Mouse (Mus musculus) urinary bladder, adult 2 months (tissue): ENCODE results near the gene Col27a1. TPM values are rescaled to one million over a fixed set of nuclear protein-coding genes. Genes with fewer than 3 reads are reported as not detected.
"Not testable (repeated sequence)": the region's sequence is repeated elsewhere in the genome, so short reads cannot be mapped to it uniquely, and the experiment has no call there.

Experiments used
- DNase-seq: peaks from one replicate; pipeline ENCODE4 v3.0.0; 2022; ENCODE audit warnings: low spot score
- polyA plus RNA-seq: library from polyadenylated mRNA; depleted of rRNA; stranded (reverse); fragments of >200 nt; gene quantifications from 2 replicates; pipeline ENCODE4 v1.2.3, GENCODE M21; 2012

Col27a1 gene
- polyA plus RNA-seq, 1 experiment = 13.3 TPM

DNA sequence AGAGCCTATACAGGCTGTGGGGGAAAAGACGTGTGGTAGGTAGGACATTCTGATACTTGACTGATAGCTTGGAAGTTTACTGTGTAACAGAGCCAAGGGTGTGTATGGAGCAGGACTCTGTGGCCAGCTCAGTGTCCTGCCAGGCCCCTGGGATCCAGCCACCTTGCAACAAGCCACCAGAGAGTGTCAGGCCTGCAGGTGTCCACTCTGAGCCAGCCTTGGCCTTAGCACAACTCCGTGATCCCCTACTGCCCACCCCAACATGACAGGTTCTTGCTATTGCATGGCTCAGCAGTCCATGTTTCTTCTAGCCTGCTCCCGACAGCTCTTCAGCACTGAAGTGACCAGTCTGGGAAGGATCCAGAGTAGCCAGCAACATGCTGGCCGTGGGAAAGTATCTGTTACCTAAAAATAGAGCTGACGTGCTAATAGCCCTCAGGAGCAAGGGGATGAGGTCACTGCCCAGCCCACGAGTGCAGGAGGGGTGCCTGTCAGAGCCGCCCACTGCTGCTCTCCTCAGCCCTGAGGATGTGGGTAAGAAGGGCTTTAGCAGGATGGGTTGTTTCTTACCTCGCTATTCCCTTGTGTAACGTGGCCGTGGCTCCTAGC, 96.5 kb downstream of the Col27a1 start:
- no peak for DNase-seq

DNA sequence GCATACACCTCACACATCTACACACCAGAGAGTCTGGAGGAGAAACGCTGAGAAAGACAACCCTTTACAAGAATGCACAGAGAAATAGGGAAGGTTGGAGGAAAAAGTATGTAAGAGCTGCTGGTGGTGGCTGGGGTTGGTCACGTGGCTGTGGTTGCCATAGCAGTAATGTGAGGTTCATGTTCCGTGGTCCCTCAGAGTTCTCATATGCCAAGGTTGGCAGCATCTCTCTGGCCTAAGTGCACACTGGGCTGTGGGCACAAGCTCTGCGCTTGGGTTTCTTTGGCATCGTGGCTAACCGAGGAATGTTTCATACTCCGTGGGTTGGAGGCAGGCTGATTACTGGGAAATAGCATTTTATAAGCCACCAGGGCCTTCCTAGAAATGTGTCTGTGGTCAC, 97.6 kb downstream of the Col27a1 start:
- DNase-seq = no peak

DNA sequence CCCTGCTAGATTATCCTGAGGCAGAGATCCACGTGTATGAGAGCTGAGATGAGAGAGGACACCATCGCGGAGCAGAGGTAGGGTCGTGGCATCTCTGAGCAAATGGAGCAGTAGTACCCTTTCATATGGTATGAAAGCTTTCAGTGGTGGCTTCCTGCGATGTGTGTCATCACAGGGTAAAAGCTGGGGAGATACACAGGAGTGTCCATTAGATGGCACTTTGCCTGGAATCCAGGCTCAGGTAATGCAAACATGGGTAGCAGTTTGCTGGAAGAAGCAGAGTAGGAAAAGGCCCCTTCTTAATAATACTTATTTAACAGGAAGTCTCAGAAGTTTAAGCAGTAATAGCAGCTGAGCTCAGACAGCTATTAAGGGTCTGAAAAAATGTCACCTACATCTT, 100.3 kb downstream of the Col27a1 start:
- no peak for DNase-seq

DNA sequence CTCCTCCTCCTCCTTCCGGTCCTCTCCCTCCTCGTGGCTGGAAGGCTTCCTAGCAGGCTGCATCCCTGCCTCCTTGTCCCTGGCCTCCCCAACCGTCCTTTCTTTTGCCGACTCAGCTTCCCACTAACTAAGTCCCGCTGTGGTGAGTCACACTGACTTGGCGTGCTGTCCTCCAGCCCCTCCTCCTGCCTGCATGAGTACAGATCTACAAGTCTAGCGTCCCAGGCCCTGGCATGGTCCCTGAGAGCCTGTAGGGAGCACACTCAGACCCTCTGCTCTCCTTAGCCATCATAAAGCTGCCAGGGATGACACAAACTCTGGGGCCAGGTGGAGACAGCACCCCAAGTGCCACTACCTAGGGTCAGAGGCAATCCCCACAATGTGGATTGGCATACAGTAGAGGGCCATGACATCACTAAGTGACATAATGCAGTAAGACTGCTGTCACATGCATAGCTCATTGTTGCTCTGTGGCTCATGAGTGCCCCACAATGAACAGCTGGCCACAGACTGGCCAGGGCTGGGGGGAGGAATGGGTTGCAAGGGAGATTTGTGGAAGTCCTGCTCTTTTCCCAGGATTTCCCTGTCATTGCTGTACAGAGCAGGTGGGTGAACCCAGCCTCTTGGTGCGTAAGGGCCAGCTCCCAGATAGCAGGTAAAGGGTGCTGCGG, 102.4 kb downstream of the Col27a1 start:
- DNase-seq = no peak

DNA sequence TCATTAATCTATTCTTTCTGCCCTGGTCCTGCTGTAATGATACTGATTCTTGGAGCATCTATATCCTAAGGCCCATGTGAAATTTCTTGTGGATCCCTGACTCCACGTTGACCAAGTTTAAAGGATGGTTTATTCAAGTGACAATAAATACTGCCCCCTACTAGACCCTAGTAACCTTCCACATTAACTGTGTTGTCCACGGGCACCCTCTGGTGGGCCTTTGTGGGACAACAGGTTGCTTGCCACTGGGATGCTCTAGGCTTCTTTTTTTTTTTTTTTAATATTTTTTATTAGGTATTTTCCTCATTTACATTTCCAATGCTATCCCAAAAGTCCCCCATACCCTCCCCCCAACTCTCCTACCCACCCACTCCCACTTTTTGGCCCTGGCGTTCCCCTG, 105.8 kb downstream of the Col27a1 start:
- DNase-seq = not testable (repeated sequence)

DNA sequence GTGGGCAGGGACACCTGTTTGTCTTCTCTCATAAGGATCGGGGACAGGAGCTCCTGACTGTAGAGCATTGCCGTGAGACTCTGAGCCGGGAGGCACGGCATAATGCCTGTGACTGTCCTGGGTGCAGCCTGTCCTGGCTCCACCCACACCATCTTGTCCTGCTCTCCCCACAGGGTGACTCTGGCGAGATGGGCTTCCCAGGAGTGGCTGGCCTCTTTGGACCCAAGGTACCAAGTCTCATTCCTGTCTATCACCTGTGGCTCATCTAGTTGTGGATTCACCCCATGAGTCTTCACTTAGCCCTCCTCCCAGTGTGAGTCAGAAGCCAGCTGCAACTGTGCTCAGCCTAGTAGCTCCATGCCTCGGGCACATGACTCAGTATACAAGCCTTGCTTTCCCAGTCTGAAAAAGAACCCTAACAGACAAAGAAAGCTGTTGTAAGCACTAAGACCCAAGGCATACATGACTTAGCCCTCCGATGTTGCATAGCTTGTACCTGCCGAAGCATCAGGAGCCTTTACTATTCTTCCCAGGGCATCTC, 109.5 kb downstream of the Col27a1 start:
- DNase-seq = no peak

DNA sequence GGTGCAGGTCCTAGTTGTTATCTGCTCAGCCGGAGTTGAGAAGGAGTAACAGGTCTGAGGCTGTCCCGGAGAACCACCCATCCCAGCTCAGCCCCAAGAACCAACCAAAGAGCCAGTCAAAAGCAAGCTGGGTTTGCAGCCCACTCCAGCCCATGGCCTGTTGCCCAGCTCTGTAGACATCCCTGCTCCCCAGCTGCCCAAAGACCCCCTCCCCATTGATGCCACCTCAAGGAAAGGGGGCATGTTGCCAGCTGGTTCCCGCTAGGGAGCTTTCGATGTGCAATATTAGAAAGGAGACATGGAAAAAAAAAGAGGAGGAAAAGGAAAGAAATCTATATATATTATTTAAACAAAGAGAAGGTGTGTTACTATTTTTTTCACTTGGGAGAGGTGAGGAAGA, 119.6 kb downstream of the Col27a1 start:
- DNase-seq = no peak

DNA sequence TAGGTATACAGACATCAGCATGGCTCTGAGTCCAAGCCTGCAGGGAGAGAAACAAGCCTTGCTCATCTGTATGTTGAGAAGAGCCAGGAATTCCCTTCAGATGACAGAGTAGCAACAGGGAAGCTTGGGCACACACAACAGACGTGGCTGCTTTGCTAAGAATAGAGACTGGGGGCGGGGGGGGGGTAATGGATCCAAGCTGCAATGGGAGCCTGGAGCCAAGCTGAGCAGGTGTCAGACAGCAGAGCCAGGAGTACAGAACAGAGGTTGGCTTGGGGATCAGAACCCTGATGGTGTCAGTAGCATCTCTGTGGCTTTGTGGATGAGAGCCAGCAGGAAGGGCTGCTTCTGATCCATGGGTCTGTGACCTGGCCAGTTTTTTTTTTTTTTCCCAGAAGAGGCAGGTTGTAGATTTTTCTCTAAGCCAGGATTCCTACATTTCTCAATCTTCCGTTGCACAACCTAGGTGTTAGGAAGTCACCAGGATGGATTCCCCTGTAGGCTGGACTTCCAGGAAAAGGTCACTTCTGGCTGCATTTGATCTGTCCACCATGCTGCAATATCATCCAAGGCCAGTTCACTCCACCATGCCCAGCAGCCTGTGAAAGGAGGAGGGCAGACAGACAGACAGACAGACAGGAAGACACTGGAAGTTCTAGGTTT, 124.7 kb downstream of the Col27a1 start:
- no peak for DNase-seq

DNA sequence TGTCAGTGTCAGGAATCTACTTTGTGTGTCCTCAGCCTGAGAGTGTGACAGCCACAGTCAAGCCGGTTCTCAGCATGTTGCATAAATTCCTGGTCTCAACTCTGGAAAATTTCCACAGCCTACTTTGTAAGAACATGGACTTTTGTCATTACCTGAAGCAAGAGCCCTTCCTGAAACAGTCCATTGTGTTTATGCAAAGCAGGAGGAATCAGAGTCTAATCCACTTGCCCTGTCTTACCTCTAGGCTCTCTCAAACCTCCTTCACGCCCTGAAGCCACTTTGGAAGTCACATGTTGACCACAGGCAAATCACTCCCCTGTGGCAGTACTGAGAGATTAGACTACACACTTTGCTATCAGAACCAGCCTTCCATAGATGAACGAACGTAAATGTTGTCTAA, 128.7 kb downstream of the Col27a1 start:
- no peak for DNase-seq

DNA sequence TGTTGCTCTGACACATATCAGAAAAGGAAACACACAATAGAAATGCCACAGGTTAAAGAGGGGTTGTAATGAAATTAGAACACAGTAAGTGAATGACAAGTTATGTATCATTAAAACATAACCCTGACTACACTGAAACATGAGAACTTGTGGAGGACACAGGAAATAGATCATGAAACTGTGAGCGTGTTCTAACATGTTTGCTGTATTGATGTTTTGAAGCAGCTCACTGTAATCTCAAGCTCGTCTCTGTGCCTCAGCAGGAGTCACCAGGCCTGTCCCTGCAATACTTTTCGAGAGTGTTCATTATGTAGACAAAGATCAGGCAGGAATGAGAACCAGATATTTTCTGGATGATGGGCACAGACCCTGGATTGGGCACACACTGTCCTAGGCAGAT, 129.8 kb downstream of the Col27a1 start:
- DNase-seq = no peak

DNA sequence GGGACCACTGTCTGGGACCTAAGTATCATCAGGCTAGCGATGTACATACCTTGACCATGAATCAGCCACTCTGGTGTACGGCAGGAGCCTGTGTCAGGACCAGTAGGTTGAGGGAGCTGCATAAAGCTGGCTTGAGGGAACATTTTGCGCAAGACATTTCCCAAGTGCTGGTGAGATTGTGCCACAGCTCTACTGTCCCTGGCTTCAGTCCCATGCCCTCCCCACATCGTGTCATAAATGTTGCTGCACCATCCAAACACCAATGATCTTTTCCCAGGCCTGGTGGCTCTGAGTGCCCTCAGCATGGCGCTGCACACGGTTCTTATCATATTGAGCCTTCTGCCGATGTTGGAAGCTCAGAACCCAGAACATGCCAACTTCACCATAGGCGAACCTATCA, 130.5 kb downstream of the Col27a1 start, which contains the start of gene Orm1:
Orm1 (plus strand) TSS at position 266 of the 400 bp plus-strand sequence.
- DNase-seq = no peak

DNA sequence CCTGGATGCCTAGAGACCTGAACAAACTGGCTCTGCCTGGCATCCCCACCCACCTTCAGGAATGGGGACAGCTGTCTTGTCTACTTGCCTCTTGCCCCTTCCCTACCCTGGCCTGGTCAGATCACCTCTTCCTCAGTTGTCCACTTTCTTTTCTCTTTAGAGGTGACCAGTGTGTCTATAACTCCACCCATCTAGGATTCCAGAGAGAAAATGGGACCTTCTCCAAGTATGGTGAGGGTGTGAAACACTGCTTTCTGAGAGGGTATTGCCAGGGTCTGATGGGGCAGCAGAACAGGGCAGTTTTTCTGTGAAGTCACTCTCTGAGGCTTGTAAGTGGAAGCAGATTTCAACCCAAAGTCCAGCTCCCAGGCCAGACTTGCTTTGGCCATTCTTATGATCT, 131.5 kb downstream of the Col27a1 start:
- no peak for DNase-seq

DNA sequence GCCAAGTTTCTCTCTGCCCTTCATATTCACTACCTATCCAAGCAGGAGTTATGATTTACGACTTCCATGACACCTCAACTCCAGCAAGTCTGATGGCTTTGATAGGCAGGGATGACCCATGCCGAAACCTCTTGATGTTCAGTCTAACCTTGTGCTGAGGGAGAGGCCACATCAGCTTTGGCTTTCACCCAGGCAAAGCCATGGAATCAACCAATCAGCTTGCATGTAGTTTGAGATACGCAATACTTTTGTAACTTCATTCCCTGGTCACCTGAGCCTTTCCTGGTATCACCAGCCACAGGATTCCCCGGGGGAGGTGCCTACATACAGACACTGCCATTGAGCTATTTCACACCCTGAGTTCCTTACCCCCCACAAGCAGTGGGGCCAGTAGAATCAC, 132.9 kb downstream of the Col27a1 start:
- no peak for DNase-seq

DNA sequence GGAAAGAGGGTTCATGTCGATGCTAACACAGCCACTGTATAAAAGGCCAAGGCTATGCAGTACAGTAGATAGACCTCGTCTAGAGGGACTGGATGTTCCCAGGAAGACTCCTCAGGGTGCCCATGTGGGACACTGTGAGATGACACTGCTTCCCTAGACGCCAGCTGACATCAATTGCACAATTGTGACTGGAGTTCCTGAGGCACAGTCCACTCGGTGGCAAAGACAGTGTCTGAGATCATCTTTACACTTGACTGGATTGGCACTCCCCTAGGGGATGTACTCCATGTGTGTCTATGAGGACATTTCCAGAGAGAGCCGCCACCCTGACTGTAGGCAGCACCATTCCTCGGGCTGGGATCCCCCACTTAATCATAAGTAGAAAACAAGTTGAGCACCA, 134.7 kb downstream of the Col27a1 start:
- DNase-seq = no peak

DNA sequence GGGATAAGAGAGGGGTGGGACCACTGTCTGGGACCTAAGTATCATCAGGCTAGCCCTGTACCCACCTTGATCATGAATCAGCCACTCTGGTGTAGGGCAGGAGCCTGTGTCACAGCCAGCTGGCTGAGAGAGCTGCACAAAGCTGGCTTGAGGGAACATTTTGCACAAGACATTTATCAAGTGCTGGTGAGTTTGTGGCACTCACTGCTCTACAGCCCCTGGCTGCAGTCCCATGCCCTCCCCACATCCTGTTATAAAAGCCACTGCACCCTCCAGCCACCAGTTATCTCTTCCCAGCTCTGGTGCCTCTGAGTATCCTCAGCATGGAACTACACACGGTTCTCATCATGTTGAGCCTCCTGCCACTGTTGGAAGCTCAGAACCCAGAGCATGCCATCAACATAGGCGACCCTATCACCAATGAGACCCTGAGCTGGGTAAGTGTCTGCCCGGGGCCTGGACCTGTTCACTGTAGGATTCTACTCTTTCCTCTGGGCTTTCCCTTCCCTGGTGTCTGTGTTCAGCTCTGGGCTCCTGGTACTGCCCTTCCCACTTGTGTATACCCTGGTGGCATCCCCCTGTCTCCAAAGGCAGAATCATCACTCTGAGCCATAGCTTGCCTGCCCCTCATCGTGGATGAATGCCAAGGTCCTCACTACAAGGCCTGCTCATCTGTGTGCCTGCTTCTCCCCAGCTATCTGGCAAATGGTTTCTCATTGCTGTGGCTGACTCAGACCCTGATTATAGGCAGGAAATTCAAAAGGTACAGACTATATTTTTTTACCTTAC, 142.3 kb downstream of the Col27a1 start, which contains the start of gene Orm3:
Orm3 (plus strand) TSS at position 286 of the 789 bp plus-strand sequence.
- no peak for DNase-seq

DNA sequence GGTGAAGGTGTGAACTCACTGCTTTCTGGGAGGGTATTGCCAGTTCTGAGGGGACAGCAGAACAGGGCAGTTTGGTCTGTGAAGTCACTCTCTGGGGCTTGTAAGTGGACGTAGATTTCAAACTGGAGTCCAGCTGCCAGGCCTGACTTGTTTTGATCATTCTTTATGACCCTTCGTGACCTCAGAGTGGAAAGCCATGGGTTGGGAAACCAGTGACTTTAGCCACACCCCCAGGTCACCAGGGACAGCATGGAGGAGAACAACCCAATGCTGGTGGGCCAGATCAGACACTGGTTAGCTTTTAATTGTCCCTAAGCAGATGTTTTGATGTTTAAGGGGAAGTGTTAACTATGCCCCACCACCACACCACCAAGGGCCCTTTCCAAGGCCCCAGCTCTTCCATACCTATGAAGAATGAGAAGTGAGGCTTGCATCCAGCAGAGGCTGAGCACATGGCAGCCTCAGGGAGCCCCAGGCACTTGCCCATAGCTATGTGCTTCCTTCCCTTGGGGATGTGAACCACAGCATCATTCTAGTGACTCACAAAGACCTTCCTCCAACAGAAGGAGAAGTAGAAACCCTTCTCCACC, 143.3 kb downstream of the Col27a1 start:
- no peak for DNase-seq

DNA sequence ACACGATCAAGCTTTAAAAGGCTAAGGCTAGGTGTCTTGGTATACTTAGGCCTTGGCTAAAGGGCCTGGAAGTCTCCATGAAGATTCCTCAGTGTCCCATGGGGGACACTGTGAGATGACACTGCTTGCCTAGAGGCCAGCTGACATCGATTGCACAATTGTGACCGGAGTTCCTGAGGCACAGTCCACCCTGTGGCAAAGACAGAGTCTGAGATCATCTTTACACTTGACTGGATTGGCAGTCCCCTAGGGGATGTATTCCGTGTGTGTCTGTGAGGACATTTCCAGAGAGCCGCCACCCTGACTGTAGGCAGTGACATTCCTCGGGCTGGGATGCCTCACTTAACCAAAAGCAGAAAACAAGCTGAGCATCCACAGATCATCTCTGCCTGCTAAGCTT, 146.1 kb downstream of the Col27a1 start:
- DNase-seq = no peak

DNA sequence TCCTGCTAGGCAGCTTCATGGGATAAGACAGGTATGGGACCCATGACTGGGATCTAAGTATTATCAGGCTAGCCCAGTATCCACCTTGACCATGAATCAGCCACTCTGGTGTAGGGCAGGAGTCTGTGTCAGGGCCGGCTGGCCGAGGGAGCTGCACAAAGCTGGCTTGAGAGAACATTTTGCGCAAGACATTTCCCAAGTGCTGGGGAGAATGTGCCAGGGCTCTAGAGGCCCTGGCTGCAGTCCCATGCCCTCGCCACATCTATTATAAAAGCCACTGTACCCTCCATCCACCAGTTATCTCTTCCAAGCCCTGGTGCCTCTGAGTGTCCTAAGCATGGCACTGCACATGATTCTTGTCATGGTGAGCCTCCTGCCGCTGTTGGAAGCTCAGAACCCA, 148.3 kb downstream of the Col27a1 start, which contains the start of gene Orm2:
Orm2 (plus strand) TSS at position 300 of the 400 bp plus-strand sequence.
- DNase-seq = no peak

DNA sequence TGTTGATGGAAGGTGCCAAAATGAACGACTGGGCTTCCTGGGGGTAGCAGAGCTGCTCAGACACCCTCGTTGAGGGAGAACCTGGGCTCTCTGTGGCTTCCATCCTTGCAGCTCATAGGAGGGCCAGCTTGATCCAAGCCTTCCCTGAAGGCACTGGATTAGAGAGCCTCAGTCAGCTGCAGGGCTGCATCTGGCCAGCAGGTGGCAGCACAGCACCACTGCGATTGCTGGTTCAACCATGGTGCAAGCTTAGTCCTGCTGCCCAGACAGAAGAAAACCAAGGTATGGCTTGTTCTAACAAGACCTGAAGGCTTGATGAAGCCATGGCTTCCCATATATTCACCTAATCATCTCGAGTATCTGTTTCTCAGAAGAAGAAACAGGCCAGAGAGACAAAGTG, 154.8 kb downstream of the Col27a1 start:
- peak; percentile 70 for DNase-seq

DNA sequence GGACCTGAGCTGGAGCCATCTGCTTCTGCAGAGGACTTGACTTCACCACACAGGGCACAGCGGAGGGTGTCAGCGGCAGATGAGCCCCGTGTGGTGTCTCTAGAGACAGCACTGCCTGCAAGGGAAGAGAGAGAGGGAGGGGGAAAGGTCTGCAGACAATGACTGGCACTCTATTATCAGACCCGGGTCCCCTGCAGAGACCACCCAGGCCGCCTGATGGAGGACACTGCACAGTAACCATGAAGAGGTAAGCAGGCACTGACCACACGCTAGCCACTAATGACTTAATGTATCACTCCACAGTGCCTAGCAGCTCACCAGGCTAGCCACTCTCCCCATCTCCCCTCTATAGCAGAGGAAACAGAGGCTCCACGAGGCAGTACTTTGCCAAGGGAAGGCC, 157.1 kb downstream of the Col27a1 start:
- DNase-seq = no peak

DNA sequence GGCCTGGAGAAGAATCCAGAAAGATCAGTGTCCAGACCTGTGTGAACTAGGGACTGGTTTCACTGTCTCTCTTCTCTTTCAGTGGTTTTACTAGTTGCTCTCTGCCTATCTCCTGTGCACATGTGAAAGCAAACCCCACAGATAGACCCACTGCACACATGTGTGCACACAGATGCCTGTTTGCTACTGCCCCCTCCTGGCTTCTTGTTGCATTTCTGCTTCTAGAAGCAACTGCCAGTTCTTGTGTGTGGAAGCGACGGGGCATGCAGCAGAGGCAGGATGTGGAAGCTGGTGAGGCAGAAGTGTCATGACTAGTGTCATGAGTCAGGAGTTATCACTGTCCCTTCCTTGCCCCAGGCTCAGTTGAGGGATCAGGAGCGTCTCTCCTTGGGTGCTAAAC, 158.1 kb downstream of the Col27a1 start:
- DNase-seq = no peak

DNA sequence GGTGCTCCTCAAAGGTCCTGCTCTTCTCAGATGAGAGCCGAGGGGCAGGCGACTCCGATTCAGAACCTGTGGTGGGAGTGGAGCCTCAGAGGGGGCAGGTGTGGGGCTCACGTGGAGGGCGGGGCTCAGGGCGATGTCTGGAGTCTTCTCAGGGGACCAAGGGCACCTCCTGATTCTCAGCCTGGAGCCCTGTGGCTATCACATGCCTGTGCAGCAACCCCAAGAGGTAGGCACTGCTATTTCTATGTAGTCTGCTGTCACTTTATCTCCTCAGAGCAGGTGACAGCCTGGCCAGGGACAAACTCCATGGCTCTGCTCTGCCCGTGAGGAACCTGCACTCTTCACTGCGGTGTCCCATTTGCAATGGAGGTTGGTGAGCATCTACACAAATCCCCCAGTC, 159.6 kb downstream of the Col27a1 start:
- no peak for DNase-seq
